Mouse (Mus musculus): ENCODE measurements around the gene Mmd2. TPM values are rescaled to one million over a fixed set of nuclear protein-coding genes. Genes with fewer than 3 reads are reported as not detected.

The Mmd2 gene
- polyA plus RNA-seq, 1 experiment from 2014 or later = 16.4 TPM

DNA sequence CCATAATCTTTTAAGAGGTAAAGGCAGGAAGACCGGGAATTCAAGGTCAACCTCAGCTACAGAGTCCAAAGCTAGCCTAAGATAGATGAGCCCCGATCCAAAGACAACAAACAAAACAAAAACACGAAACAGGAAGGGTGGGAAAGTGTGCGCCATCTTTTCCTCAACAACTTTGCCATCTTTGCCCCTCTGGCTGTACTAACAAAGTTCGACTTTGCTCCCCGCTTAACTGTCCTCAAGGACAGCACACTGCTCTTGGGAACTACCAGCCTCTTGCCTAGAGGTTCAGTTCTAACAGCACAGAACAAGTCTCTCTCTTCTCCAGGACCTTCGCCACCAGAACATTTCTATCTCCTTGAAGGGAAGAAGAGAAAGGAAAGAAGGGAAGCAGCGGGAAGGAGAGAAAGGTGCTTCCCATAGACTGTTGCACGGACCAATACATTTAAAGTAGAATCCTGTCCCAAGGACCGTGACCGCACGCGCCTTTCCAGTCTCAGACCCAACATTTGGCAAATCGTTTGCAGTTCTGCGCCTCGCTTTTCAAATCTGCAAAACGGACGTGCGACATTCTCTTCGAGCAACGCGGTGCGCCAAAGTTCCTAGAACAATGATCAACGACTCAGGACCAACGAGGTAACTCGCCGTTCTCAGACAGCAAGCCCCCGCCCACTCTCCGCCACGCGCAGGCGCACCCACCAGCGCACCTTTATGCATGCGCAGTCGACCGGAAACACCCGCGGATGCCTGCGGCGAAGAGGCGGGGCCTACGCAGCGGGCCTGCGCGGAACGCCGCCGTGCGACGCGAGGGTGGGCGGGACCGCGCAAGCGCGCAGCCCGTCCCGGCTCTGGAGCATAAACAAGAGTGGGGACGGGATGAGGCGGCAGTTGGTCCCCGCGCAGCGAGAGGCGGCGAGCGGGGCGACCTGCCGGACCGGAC is 20.4 kb upstream of the Mmd2 start:
- Histone ChIP-seq H3K36me3 (peaks cover 10% of the 10 kb centered on the region), H3K4me2 (replicated peaks) (peak overlapping the region; percentile 97), H3K27me3 (replicated peaks) (no peaks in the 10 kb centered on the region), H3K4me1 (peaks cover 12% of the 10 kb centered on the region), H3K4me3 (peak overlapping the region; percentile 93), H3K9ac (peak overlapping the region; percentile 93), H3K27ac (peak overlapping the region; percentile 46; the same call in 1 of the 2 replicates), H3K9me3 (no peaks in the 10 kb centered on the region)
- peak; percentile 96 for ATAC-seq (ENCODE audit: low FRiP score, low read depth)
- WGBS = under 1% methylated on average over 69 of the region's 69 CpGs

DNA sequence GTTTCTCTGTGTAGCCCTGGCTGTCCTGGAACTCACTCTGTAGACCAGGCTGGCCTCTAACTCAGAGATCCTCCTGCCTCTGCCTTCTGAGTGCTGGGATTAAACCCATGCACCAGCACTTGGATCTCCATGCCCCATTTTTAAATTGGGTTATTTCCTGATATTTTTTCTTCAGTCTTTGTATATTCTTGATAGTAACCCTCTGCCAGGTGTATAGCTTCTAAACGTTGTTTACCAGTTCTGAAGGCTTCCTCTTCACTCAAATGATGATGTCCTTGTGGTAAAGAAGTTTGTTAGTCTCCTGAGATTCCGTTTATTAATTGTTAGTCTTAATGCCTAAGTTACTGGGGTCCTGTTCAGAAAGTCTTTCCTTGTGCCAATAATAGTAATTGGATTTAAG is 18.8 kb upstream of the Mmd2 start, which contains the start of gene Wipi2:
Gene Wipi2, plus strand, starts transcription at position 301 of the 400 bp plus-strand sequence.
- Histone ChIP-seq H3K4me1 (peaks cover 12% of the 10 kb centered on the region), H3K4me3 (peak within 1 kb of the TSS; percentile 93; the same call in 1 of the 2 replicates), H3K9ac (no peak within 1 kb of the TSS), H3K27me3 (replicated peaks) (no peaks in the 10 kb centered on the region), H3K27ac (no peak within 1 kb of the TSS), H3K36me3 (no peaks in the 10 kb centered on the region), H3K9me3 (no peaks in the 10 kb centered on the region), H3K4me2 (replicated peaks) (peak within 1 kb of the TSS; percentile 97)
- 93% methylated on average over 2 of the region's 2 CpGs for WGBS
- no peak for ATAC-seq (ENCODE audit: low FRiP score, low read depth)

DNA sequence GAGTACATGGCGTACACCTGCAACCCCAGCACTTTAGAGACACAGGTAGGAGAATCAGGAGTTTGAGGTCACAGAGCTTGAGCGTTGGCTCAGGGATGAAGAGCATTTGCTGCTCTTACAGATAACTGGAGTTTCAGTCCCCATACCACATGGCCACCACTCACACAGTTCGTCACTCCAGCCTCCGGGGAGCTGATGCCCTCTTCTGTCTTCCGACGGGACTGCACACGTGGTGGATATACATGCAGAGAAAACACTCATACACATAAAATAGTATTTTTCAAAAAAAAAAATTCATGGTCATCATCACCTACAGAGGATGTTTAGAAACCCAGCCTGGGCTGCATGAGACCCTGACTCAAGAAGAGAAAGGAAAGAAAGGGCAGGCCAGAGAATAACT is 14.5 kb upstream of the Mmd2 start:
- 89% methylated on average over 7 of the region's 7 CpGs for WGBS
- H3K27me3 ChIP-seq (replicated peaks) = no peaks in the 10 kb centered on the region
- H3K36me3 ChIP-seq = no peaks in the 10 kb centered on the region
- H3K4me3 ChIP-seq = no peak overlapping the region
- no peak overlapping the region for H3K9ac ChIP-seq
- no peak overlapping the region for H3K4me2 ChIP-seq (replicated peaks)
- no peak overlapping the region for H3K27ac ChIP-seq
- no peak for ATAC-seq (ENCODE audit: low FRiP score, low read depth)
- H3K4me1 ChIP-seq = no peaks in the 10 kb centered on the region; the same call in 1 of the 2 replicates
- no peaks in the 10 kb centered on the region for H3K9me3 ChIP-seq

DNA sequence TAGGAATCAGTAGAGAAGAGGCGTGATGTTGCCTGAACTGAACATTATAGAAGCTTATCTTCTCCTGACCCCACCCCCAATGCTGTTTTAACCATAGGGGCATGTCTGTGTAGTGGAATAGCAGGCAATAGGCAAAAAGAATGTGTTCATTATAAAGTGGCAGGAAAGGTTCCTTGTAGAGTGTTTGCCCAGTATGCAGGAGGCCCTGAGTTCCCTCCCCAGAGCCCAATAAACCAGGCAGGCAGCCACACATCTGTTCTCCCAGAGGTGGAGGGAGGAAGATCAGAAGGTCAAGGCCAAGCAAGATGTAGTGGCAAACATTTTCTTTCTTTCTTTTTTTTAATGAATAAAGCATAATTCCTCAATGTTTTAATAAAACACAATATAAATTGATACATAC is 13.5 kb upstream of the Mmd2 start:
- Histone ChIP-seq H3K4me3 (no peak overlapping the region), H3K9ac (no peak overlapping the region), H3K27me3 (replicated peaks) (no peaks in the 10 kb centered on the region), H3K4me2 (replicated peaks) (no peak overlapping the region), H3K4me1 (no peaks in the 10 kb centered on the region; the same call in 1 of the 2 replicates), H3K27ac (no peak overlapping the region), H3K9me3 (no peaks in the 10 kb centered on the region), H3K36me3 (no peaks in the 10 kb centered on the region)
- WGBS = 74% methylated on average over 1 of the region's 1 CpGs
- no peak for ATAC-seq (ENCODE audit: low FRiP score, low read depth)

DNA sequence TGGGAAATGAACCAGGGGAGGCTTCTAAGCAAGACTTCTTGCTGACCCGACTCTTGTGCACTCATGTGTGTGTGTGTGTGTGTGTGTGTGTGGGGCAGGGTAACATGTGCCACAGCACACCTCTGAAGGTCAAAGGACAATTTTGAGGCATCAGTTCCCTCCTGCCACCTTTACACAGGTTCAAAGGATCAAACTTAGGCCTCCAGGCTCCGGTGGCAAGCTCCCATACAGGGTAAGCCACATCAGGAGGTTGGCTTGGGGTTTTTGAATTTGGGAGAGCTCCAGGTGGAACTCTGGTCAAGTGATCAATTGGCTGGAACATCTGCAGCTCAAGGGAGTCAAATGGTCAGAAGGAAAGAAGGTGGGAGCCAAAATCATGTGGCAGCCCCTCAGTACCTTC is 12.8 kb upstream of the Mmd2 start:
- 81% methylated on average over 2 of the region's 2 CpGs for WGBS
- Histone ChIP-seq H3K36me3 (no peaks in the 10 kb centered on the region), H3K4me2 (replicated peaks) (no peak overlapping the region), H3K27me3 (replicated peaks) (no peaks in the 10 kb centered on the region), H3K4me3 (no peak overlapping the region), H3K9ac (no peak overlapping the region), H3K27ac (no peak overlapping the region), H3K9me3 (no peaks in the 10 kb centered on the region), H3K4me1 (no peaks in the 10 kb centered on the region; the same call in 1 of the 2 replicates)
- no peak for ATAC-seq (ENCODE audit: low FRiP score, low read depth)

DNA sequence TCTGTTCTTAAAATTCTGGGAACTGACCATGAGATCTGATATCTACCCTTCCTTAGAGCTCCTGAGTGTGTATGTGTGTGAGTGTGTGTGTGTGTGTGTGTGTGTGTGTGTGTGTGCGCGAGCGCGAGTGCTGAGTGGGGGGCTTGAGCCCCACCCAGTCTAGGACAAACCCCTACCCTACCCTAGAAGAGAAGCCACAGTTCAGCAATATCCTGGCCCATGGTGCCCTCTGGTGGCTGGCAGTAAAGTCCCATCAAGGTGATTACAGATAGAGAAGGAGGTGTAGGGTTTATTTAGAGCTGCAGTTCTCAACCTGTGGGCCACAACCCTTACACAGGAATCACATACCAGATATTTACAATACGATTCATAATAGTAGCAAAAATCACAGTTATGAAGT is 11.3 kb upstream of the Mmd2 start:
- Histone ChIP-seq H3K9me3 (no peaks in the 10 kb centered on the region), H3K27ac (no peak overlapping the region), H3K9ac (no peak overlapping the region), H3K4me1 (no peaks in the 10 kb centered on the region), H3K36me3 (no peaks in the 10 kb centered on the region), H3K4me3 (no peak overlapping the region), H3K27me3 (replicated peaks) (no peaks in the 10 kb centered on the region), H3K4me2 (replicated peaks) (no peak overlapping the region)
- 23% methylated on average over 5 of the region's 5 CpGs for WGBS
- peak; percentile 50; the same call in 1 of the 2 replicates for ATAC-seq (ENCODE audit: low FRiP score, low read depth)

DNA sequence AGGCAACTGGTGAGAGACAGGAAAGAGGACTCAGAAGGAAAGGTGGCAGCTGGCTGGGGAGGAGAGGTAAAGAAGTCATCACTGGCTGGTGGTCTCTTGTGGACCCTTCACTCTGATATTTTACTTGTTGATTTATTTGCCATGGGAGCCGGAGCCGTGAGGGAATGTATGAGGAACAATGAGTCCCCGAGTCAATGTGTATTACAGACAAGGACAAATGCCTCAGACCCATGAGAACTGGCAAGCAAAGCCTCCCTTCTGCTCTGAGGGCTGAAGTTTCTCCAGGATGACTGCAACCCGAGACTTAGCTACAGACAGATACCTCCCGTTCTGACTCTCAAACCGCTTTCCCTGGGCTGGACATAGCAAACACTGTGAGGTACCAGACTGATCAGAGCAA is 7.7 kb upstream of the Mmd2 start:
- Histone ChIP-seq H3K27ac (no peak overlapping the region), H3K27me3 (replicated peaks) (no peaks in the 10 kb centered on the region), H3K4me1 (no peaks in the 10 kb centered on the region), H3K4me2 (replicated peaks) (no peak overlapping the region), H3K9ac (no peak overlapping the region), H3K4me3 (no peak overlapping the region), H3K9me3 (no peaks in the 10 kb centered on the region), H3K36me3 (no peaks in the 10 kb centered on the region)
- no peak for ATAC-seq (ENCODE audit: low FRiP score, low read depth)
- 58% methylated on average over 6 of the region's 6 CpGs for WGBS

DNA sequence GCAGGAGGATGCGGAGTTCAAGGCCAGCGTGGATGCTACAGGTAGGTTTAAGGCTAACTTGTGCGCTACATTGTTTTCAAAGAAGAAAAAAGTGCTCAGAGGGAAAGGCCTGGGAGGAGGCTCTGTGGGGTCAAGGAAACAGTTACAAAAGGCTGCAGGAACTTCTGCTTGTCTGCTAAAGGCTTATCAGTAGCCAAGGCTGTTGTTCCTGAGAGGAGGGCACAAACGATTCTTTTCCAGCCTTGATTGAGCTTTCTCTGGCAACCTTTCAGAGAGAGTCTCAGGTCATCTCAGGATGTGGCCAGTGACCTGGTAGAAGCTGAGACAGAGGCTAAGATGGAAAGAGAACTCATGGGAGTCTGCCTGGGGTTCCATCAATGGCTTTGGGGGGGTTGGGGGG is 7.0 kb upstream of the Mmd2 start:
- Histone ChIP-seq H3K4me3 (no peak overlapping the region), H3K27ac (no peak overlapping the region), H3K36me3 (no peaks in the 10 kb centered on the region), H3K9ac (no peak overlapping the region), H3K27me3 (replicated peaks) (no peaks in the 10 kb centered on the region), H3K9me3 (no peaks in the 10 kb centered on the region), H3K4me1 (no peaks in the 10 kb centered on the region), H3K4me2 (replicated peaks) (no peak overlapping the region)
- no peak for ATAC-seq (ENCODE audit: low FRiP score, low read depth)
- WGBS = 84% methylated on average over 4 of the region's 4 CpGs

DNA sequence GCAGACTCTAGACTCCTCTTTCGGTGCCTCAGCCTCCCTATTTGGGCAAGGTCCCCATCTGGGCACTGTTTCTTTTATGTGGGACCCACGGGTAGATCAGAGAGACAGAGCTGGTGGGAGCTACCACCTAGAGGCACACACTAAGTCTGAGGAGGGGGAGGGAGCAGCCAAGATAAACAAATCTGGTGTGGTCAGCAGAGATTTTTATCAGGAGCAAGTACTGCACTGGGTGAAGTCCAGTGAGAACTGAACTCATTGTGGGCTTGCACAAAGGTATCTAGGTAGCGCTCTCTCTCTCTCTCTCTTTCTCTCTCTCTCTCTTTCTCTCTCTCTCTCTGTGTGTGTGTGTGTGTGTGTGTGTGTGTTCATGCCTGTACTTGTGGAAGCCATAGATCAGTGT is 5.9 kb upstream of the Mmd2 start:
- no peaks in the 10 kb centered on the region for H3K4me1 ChIP-seq
- no peak overlapping the region for H3K4me3 ChIP-seq
- H3K4me2 ChIP-seq (replicated peaks) = no peak overlapping the region
- no peaks in the 10 kb centered on the region for H3K27me3 ChIP-seq (replicated peaks)
- WGBS = 68% methylated on average over 3 of the region's 3 CpGs
- no peak overlapping the region for H3K9ac ChIP-seq
- H3K9me3 ChIP-seq = no peaks in the 10 kb centered on the region
- H3K36me3 ChIP-seq = no peaks in the 10 kb centered on the region
- no peak overlapping the region for H3K27ac ChIP-seq
- no peak for ATAC-seq (ENCODE audit: low FRiP score, low read depth)

DNA sequence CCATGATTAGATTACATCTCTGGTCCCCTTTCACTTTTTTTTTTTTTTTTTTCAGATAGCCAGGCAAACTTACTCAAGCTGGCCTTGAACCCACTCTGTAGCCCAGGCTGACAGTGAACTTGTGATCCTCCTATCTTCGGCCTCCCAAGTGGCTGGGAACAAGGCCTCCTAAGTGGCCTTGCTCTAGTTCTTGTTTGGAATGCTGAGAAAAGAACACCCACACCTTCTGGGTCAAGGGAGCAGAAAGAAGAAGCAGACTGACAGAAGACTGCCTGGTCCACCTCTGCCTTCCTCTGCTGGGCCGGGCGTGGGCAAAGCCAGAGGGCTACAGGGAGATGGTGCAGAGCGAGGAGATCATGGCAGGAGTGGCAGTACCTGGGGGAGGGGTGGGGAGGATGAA is 1.8 kb upstream of the Mmd2 start:
- Histone ChIP-seq H3K36me3 (no peaks in the 10 kb centered on the region), H3K4me1 (peaks cover 9% of the 10 kb centered on the region), H3K9me3 (no peaks in the 10 kb centered on the region), H3K27me3 (replicated peaks) (peaks cover 18% of the 10 kb centered on the region), H3K4me2 (replicated peaks) (no peak overlapping the region), H3K27ac (no peak overlapping the region), H3K9ac (no peak overlapping the region), H3K4me3 (no peak overlapping the region)
- ATAC-seq (ENCODE audit: low FRiP score, low read depth) = no peak
- WGBS = 85% methylated on average over 4 of the region's 4 CpGs

DNA sequence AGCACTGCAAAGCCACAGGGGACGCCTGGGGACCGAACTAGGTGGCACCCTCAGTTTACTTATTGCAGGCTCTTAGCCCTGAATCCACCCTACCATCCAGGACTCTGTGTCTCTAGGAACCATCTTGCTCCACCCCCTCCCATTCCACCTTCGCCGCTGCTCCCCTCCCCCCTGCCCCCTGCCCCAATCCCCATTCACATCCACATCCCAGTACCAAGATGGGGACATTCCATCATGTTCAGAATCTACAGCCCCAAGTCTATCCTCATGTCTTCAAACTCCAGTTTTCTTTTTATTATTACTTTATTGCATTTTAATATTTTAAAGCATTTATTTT is 357 bp upstream of the Mmd2 start:
- H3K4me1 ChIP-seq = peaks cover 9% of the 10 kb centered on the region
- 6% methylated on average over 4 of the region's 4 CpGs for WGBS
- no peak overlapping the region for H3K27ac ChIP-seq

DNA sequence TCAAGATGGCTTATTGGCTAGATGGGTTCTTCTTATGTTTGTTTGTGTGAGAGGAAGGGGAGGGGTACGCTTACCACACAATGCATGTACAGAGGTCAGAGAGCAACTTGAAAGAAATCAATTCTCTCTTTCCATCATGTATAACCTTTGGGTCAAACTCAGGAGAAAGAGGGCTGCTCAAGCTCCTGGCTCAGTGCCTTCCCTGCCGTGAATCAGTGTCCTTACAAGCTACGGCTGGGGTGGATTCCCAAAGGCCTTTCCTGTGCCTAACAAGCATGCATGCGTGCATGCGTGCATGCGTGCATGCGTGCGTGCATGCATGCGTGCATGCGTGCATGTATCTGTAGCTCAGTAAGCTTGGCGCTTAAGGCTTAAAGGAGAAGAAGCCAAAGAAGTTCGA is 3.3 kb downstream of the Mmd2 start:
- ATAC-seq (ENCODE audit: low FRiP score, low read depth) = no peak
- Histone ChIP-seq H3K4me2 (replicated peaks) (no peak overlapping the region), H3K9me3 (no peaks in the 10 kb centered on the region), H3K27ac (no peak overlapping the region), H3K36me3 (no peaks in the 10 kb centered on the region), H3K27me3 (replicated peaks) (peaks cover 18% of the 10 kb centered on the region), H3K4me3 (no peak overlapping the region), H3K4me1 (peaks cover 9% of the 10 kb centered on the region), H3K9ac (no peak overlapping the region)
- WGBS = 87% methylated on average over 12 of the region's 12 CpGs

More for the DNA sequence above, 357 bp upstream of the Mmd2 start:
- Histone ChIP-seq H3K4me2 (replicated peaks) (peak overlapping the region; percentile 74), H3K4me3 (peak overlapping the region; percentile 38), H3K36me3 (no peaks in the 10 kb centered on the region), H3K27me3 (replicated peaks) (peaks cover 18% of the 10 kb centered on the region), H3K9ac (peak overlapping the region; percentile 64), H3K9me3 (no peaks in the 10 kb centered on the region)
- no peak for ATAC-seq (ENCODE audit: low FRiP score, low read depth)

DNA sequence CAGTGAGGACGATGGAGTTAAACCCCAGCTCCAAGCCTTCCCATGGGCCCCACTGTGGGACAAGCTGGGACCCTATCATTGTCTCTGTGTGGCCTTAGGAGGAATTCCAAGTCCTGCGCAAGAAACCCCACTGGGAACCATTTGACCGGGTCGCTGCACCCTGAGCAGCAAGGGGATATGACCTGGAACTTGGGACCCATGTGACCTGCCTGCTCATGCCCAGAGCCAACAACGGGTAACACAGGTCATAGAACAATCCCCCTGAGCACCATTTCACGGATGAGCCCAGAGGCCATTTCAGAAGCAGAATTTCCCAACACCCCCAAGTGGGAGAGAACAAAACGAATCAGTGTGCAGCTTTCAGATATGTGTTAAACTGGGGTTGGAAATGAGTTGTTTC is 4.2 kb downstream of the Mmd2 start:
- 76% methylated on average over 7 of the region's 7 CpGs for WGBS
- H3K4me1 ChIP-seq = peaks cover 9% of the 10 kb centered on the region

More for the DNA sequence above, 4.2 kb downstream of the Mmd2 start:
- Histone ChIP-seq H3K4me2 (replicated peaks) (no peak overlapping the region), H3K27ac (no peak overlapping the region), H3K9ac (no peak overlapping the region), H3K27me3 (replicated peaks) (peaks cover 18% of the 10 kb centered on the region), H3K9me3 (no peaks in the 10 kb centered on the region), H3K4me3 (no peak overlapping the region), H3K36me3 (no peaks in the 10 kb centered on the region)
- no peak for ATAC-seq (ENCODE audit: low FRiP score, low read depth)
